Comparison of ENCODE assay signal across 8 mouse cellular contexts in the genomic region with DNA sequence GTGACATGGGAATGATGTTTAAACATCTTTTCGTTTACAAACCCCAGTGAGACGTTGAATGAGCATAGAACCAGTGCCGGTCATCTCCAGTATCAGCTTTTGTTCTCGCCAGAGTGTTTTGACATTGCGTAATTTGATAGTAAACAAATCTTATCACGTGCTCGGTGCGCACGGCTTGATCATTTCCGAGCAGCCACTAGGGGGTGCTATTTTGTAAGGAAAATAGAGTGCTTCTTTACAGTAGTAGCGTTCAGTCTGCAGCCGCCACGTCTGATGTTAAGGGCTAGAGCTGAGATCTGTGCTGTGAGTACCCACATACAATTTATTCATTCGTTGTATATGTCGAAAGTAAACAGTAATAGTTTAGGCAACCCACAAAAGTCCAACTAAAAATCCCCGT.
DNase-seq lines count a peak whose midpoint lies in the region; ATAC-seq lines count a peak whose summit lies in the region.

No protein-coding gene starts in this region.

- H3K27ac ChIP-seq in hindbrain, embryonic 16.5 days (ENCODE audit: low read depth, low read length) = no peak overlapping the region

- H3K4me2 ChIP-seq in hindbrain, embryonic 16.5 days (ENCODE audit: low read length) = peak overlapping the region; percentile 65

- no peaks in the 10 kb centered on the region for H3K27me3 ChIP-seq in hindbrain, embryonic 16.5 days (replicated peaks; ENCODE audit: control insufficient read depth, insufficient read depth, low read length)

- no peaks in the 10 kb centered on the region for H3K4me1 ChIP-seq in hindbrain, embryonic 16.5 days (ENCODE audit: control insufficient read depth, insufficient read depth, low read depth, low read length)

- DNase-seq in cerebellum, postnatal 4 days (ENCODE audit: low spot score in 2 of 2) = peak; percentile 55 to 76
- peak; percentile 61 to 63 for DNase-seq in gastrocnemius, adult 8-10 months (ENCODE audit: low spot score in 2 of 2)
- DNase-seq in layer of hippocampus, postnatal 25 days (ENCODE audit: extremely low spot score in 1 of 2, low spot score in 1 of 2) = peak; percentile 57 to 83
- DNase-seq in lung, postnatal 25 days (ENCODE audit: low spot score) = peak; percentile 72
- DNase-seq in retina, postnatal 7 days (ENCODE audit: low read depth, low spot score) = peak; percentile 67
- peak; percentile 80 for DNase-seq in urinary bladder, postnatal 14 days (ENCODE audit: low spot score)

- H3K9me3 ChIP-seq in hindbrain, embryonic 16.5 days (ENCODE audit: control insufficient read depth, low read length) = no peaks in the 10 kb centered on the region

- no peak overlapping the region for H3K9ac ChIP-seq in hindbrain, embryonic 16.5 days (ENCODE audit: low read depth, low read length)

- ATAC-seq in activated CD4-positive, CD25-positive, alpha-beta regulatory T cell, adult 4 months = peak; percentile 32
- peak; percentile 92 for ATAC-seq in hindbrain, embryonic 16.5 days

- WGBS in hindbrain, embryonic 16.5 days = 2% methylated on average over 16 of the region's 16 CpGs

- no peaks in the 10 kb centered on the region for H3K36me3 ChIP-seq in hindbrain, embryonic 16.5 days (ENCODE audit: control insufficient read depth, insufficient read depth, low read length)

- H3K4me3 ChIP-seq in hindbrain, embryonic 16.5 days (ENCODE audit: low read length) = peak overlapping the region; percentile 27
